ENCODE assay signal across 16 mouse cellular contexts in genomic region chr17:4631122-4631521, GRCm38 (mm10).
DNase-seq lines count a peak whose midpoint lies in the region.
"Had no signal": no experiment of that assay in that cellular context is flagged by ENCODE, and none has a peak within 500 bp of the region (broad histone marks: within the 10 kb centered on the region; RNA-seq: fewer than 3 reads in every experiment).

No protein-coding gene starts in this region.

- intact Hi-C loops in heart, postnatal 10 days (cut with DNase I): no loop called here

- peak; percentile 37 for DNase-seq in heart, adult 11 months
- no peak for DNase-seq in heart, postnatal 10 days
- DNase-seq in kidney, adult 9 months: peak; percentile 35
- DNase-seq in kidney, postnatal 14 days: no peak
- DNase-seq in MN1 (ENCODE audit: low spot score): peak; percentile 34
- DNase-seq in cerebellum, adult 11-12 months: no peak
- DNase-seq: adrenal gland, adult 2 months; adrenal gland, postnatal 14 days; cerebellum, adult 11 months; cerebellum, adult 8-10 months; cerebellum, postnatal 10 days; cerebellum, postnatal 36 days; embryo, embryonic 11 days; gastrocnemius, postnatal 10 days; gastrocnemius, postnatal 36 days; heart, postnatal 36 days had no signal

Comparison
In these comparisons a context has a peak if more than half of its experiments do, and no peak if none do; other contexts are left out.
1. DNase-seq: peak in heart, adult 11 months (single experiment), kidney, adult 9 months (single experiment) and MN1 (single experiment); none in heart, postnatal 10 days (0 of 2), kidney, postnatal 14 days (single experiment) and cerebellum, adult 11-12 months (single experiment).